Mouse (Mus musculus): ENCODE results near the gene Dcst2. TPM values are rescaled to one million over a fixed set of nuclear protein-coding genes. Genes with fewer than 3 reads are reported as not detected.

Dcst2 gene
- polyA plus RNA-seq, 2 experiments = 0.03 to 0.04 TPM

- Histone ChIP-seq H3K27me3 (ENCODE audit: control insufficient read depth, insufficient read depth, low read length) (no peaks in the 10 kb centered on the region), H3K4me1 (replicated peaks; ENCODE audit: control insufficient read depth in 2 of 2, insufficient read depth in 2 of 2, low read length in 1 of 2) (peaks cover 2 to 8% of the 10 kb centered on the region in 2 experiments; a peak in 2 of 4 replicates), H3K9ac (replicated peaks) (no peak overlapping the region), H3K27ac (no peak overlapping the region), H3K4me2 (ENCODE audit: low read depth) (no peak overlapping the region), H3K36me3 (replicated peaks; ENCODE audit: control insufficient read depth, insufficient read depth, low read depth) (no peaks in the 10 kb centered on the region), H3K4me3 (ENCODE audit: insufficient read depth in 1 of 2, low read depth in 2 of 2, low read length in 2 of 2) (no peak overlapping the region), H3K9me3 (ENCODE audit: control insufficient read depth, low read length) (no peaks in the 10 kb centered on the region)
- DNase-seq (ENCODE audit: low read depth in 3 of 3, low spot score in 3 of 3) (no peak), ATAC-seq (ENCODE audit: insufficient read depth) (no peak)
- TF ChIP-seq CTCF (IDR thresholded peaks at IDR 0.05; ENCODE audit: low read depth) (no peak), EP300 (IDR thresholded peaks at IDR 0.05; ENCODE audit: low read depth) (no peak)
- 70% methylated on average over 5 of the region's 5 CpGs for WGBS (ENCODE audit: insufficient replicate concordance)
These were observed 22.0 kb downstream of the Dcst2 start for GRCm38 (mm10) chr3:89383651-89384255.

GRCm38 (mm10) chr3:89384331-89385076 lies 22.7 kb downstream of the Dcst2 start:
- Histone ChIP-seq H3K27ac (no peak overlapping the region), H3K9ac (replicated peaks) (no peak overlapping the region), H3K27me3 (ENCODE audit: control insufficient read depth, insufficient read depth, low read length) (no peaks in the 10 kb centered on the region), H3K4me2 (ENCODE audit: low read depth) (no peak overlapping the region; the same call in 1 of the 2 replicates), H3K9me3 (ENCODE audit: control insufficient read depth, low read length) (no peaks in the 10 kb centered on the region), H3K36me3 (replicated peaks; ENCODE audit: control insufficient read depth, insufficient read depth, low read depth) (no peaks in the 10 kb centered on the region), H3K4me3 (ENCODE audit: insufficient read depth in 1 of 2, low read depth in 2 of 2, low read length in 2 of 2) (no peak overlapping the region), H3K4me1 (replicated peaks; ENCODE audit: control insufficient read depth in 2 of 2, insufficient read depth in 2 of 2, low read length in 1 of 2) (peaks cover 0 to 11% of the 10 kb centered on the region in 2 experiments; a peak in 2 of 4 replicates)
- 70% methylated on average over 12 of the region's 12 CpGs for WGBS (ENCODE audit: insufficient replicate concordance)
- TF ChIP-seq CTCF (IDR thresholded peaks at IDR 0.05; ENCODE audit: low read depth) (no peak), EP300 (IDR thresholded peaks at IDR 0.05; ENCODE audit: low read depth) (no peak)
- ATAC-seq (ENCODE audit: insufficient read depth) (no peak), DNase-seq (ENCODE audit: low read depth in 3 of 3, low spot score in 3 of 3) (no peak)

GRCm38 (mm10) chr3:89385451-89385850 lies 23.7 kb downstream of the Dcst2 start:
- Histone ChIP-seq H3K4me2 (ENCODE audit: low read depth) (no peak overlapping the region), H3K4me3 (ENCODE audit: insufficient read depth in 1 of 2, low read depth in 2 of 2, low read length in 2 of 2) (no peak overlapping the region), H3K9ac (replicated peaks) (no peak overlapping the region), H3K9me3 (ENCODE audit: control insufficient read depth, low read length) (no peaks in the 10 kb centered on the region), H3K36me3 (replicated peaks; ENCODE audit: control insufficient read depth, insufficient read depth, low read depth) (no peaks in the 10 kb centered on the region), H3K27ac (no peak overlapping the region), H3K4me1 (replicated peaks; ENCODE audit: control insufficient read depth in 2 of 2, insufficient read depth in 2 of 2, low read length in 1 of 2) (peaks cover 0 to 12% of the 10 kb centered on the region in 2 experiments; a peak in 2 of 4 replicates), H3K27me3 (ENCODE audit: control insufficient read depth, insufficient read depth, low read length) (no peaks in the 10 kb centered on the region)
- DNase-seq (ENCODE audit: low read depth in 3 of 3, low spot score in 3 of 3) (no peak), ATAC-seq (ENCODE audit: insufficient read depth) (no peak)
- TF ChIP-seq EP300 (IDR thresholded peaks at IDR 0.05; ENCODE audit: low read depth) (no peak), CTCF (IDR thresholded peaks at IDR 0.05; ENCODE audit: low read depth) (no peak)
- WGBS (ENCODE audit: insufficient replicate concordance) = 17% methylated on average over 10 of the region's 11 CpGs

GRCm38 (mm10) chr3:89386438-89387420 lies 25.0 kb downstream of the Dcst2 start:
- DNase-seq (ENCODE audit: low read depth in 3 of 3, low spot score in 3 of 3) = no peak
- peaks cover 0 to 12% of the 10 kb centered on the region in 2 experiments; a peak in 2 of 4 replicates for H3K4me1 ChIP-seq (replicated peaks; ENCODE audit: control insufficient read depth in 2 of 2, insufficient read depth in 2 of 2, low read length in 1 of 2)
- no peak overlapping the region for H3K27ac ChIP-seq
- 65% methylated on average over 17 of the region's 17 CpGs for WGBS (ENCODE audit: insufficient replicate concordance)
- no peaks in the 10 kb centered on the region for H3K36me3 ChIP-seq (replicated peaks; ENCODE audit: control insufficient read depth, insufficient read depth, low read depth)
- H3K4me2 ChIP-seq (ENCODE audit: low read depth) = no peak overlapping the region
- no peak for ATAC-seq (ENCODE audit: insufficient read depth)
- no peak overlapping the region for H3K9ac ChIP-seq (replicated peaks)
- H3K9me3 ChIP-seq (ENCODE audit: control insufficient read depth, low read length) = no peaks in the 10 kb centered on the region
- peaks cover 4% of the 10 kb centered on the region for H3K27me3 ChIP-seq (ENCODE audit: control insufficient read depth, insufficient read depth, low read length)
- H3K4me3 ChIP-seq (ENCODE audit: insufficient read depth in 1 of 2, low read depth in 2 of 2, low read length in 2 of 2) = no peak overlapping the region
- no peak for TF ChIP-seq CTCF (IDR thresholded peaks at IDR 0.05; ENCODE audit: low read depth)
- no peak for TF ChIP-seq EP300 (IDR thresholded peaks at IDR 0.05; ENCODE audit: low read depth)

Data from liver, embryonic 14.5 days (tissue).